Mouse (Mus musculus) stomach, embryonic 16.5 days (tissue): Measurements from ENCODE around the gene Draxin. TPM values are rescaled to one million over a fixed set of nuclear protein-coding genes. Genes with fewer than 3 reads are reported as not detected.

Experiments
- ATAC-seq: fragments of 200-750 bp; cut with Nextera tagmentation; 2 replicates; pipeline ENCODE4 v1.8.0; 2017; ENCODE audit warnings: moderate number of reproducible peaks, moderate TSS enrichment; ENCODE audit not compliant: insufficient read depth, low FRiP score
- H3K27ac ChIP-seq: fragments of 300-500 bp; sonication (generic); 2 replicates; pipeline ENCODE4 v1.5.1; 2014; ENCODE audit warnings: low read length
- H3K27me3 ChIP-seq: fragments of 300-500 bp; sonication (generic); 2 replicates; pipeline ENCODE4 v1.6.1; 2014; ENCODE audit warnings: low read length, control low read depth, mixed read lengths; ENCODE audit not compliant: control insufficient read depth, insufficient read depth
- H3K36me3 ChIP-seq: fragments of 300-500 bp; sonication (generic); 2 replicates; pipeline ENCODE4 v1.6.1; 2014; ENCODE audit warnings: low read length; ENCODE audit not compliant: control insufficient read depth, insufficient read depth
- H3K4me1 ChIP-seq: fragments of 300-500 bp; sonication (generic); 2 replicates; pipeline ENCODE4 v1.6.1; 2014; ENCODE audit warnings: low read length, control low read depth, mixed read lengths; ENCODE audit not compliant: control insufficient read depth, insufficient read depth
- H3K4me2 ChIP-seq: fragments of 300-500 bp; sonication (generic); 2 replicates; pipeline ENCODE4 v1.6.1; 2014; ENCODE audit warnings: low read depth, low read length, mixed read lengths
- H3K4me3 ChIP-seq: fragments of 300-500 bp; sonication (generic); replicated peaks from 2 replicates; pipeline ENCODE4 v1.5.1; 2014; ENCODE audit warnings: mild to moderate bottlenecking, low read length
- H3K9ac ChIP-seq: fragments of 300-500 bp; sonication (generic); 2 replicates; pipeline ENCODE4 v1.6.1; 2014; ENCODE audit warnings: low read length
- H3K9me3 ChIP-seq: fragments of 300-500 bp; sonication (generic); replicated peaks from 2 replicates; pipeline ENCODE4 v1.6.1; 2016; ENCODE audit warnings: low read length, control low read depth; ENCODE audit not compliant: control insufficient read depth
- WGBS: fragments of 180-500 bp; shearing (Covaris S2); extraction: QIAGEN DNeasy Blood & Tissue Kit; methylation state at CpG from one replicate; pipeline ENCODE4 v1.1.7; 2014; 5-methylcytosine and 5-hydroxymethylcytosine counted together
- polyA plus RNA-seq: library from polyadenylated mRNA; unstranded; fragments of >200 nt; fragmentation: Nextera tagmentation; extraction: Ambion mirVana; gene quantifications from 2 replicates; pipeline ENCODE4 v1.2.1, GENCODE M21; 2015

Gene Draxin
- polyA plus RNA-seq, 1 experiment from 2014 or later: 0.04 TPM

DNA sequence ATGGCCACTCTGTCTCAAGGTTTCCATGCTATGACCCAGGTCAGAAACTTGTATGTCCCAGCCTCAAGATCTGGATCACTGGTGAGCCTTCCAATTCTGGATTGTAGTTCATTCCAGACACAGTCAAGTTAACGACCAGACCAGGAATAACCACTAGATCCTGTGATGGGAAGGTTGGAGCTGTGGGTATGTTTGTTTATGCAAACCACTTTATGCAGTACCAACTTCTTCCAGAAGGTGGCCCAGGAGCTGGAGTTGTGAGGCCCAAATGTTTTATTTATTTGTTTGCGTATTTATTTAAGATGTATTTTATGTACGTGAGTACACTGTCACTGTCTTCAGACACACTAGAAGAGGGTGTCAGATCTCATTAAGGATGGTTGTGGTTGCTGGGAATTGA is 24.5 kb upstream of the Draxin start:
- 60% methylated on average over 3 of the region's 3 CpGs for WGBS
- H3K36me3 ChIP-seq: no peaks in the 10 kb centered on the region
- no peak overlapping the region for H3K9ac ChIP-seq
- no peaks in the 10 kb centered on the region; the same call in 1 of the 2 replicates for H3K27me3 ChIP-seq
- H3K27ac ChIP-seq: no peak overlapping the region
- H3K4me2 ChIP-seq: no peak overlapping the region
- no peaks in the 10 kb centered on the region for H3K9me3 ChIP-seq
- peaks cover 5% of the 10 kb centered on the region; the same call in 1 of the 2 replicates for H3K4me1 ChIP-seq
- no peak for ATAC-seq
- no peak overlapping the region for H3K4me3 ChIP-seq

DNA sequence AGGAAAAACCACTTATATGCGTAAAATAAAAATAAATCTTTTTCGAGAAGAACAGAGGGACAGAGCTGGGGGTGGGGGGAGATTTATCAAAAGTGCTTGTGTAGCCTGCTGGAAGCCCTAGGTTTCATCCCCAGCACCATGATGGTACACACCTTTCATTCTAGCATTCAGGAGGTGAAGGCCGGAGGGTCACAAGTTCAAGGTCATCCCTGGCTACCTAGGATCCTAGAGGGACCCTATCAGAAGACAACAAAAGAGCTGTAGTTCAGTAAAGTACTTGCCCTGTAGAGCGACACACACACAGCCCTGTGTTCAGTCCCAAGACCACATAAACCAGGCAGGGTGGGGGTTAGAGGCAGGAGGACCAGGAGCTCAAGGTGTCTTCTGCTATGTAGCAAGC is 23.5 kb upstream of the Draxin start:
- no peak overlapping the region for H3K4me3 ChIP-seq
- no peaks in the 10 kb centered on the region for H3K27me3 ChIP-seq
- no peak for ATAC-seq
- H3K36me3 ChIP-seq: no peaks in the 10 kb centered on the region
- no peak overlapping the region for H3K27ac ChIP-seq
- H3K4me1 ChIP-seq: peaks cover 2% of the 10 kb centered on the region; the same call in 1 of the 2 replicates
- no peak overlapping the region for H3K9ac ChIP-seq
- WGBS: 91% methylated on average over 4 of the region's 4 CpGs
- H3K4me2 ChIP-seq: no peak overlapping the region
- no peaks in the 10 kb centered on the region for H3K9me3 ChIP-seq

DNA sequence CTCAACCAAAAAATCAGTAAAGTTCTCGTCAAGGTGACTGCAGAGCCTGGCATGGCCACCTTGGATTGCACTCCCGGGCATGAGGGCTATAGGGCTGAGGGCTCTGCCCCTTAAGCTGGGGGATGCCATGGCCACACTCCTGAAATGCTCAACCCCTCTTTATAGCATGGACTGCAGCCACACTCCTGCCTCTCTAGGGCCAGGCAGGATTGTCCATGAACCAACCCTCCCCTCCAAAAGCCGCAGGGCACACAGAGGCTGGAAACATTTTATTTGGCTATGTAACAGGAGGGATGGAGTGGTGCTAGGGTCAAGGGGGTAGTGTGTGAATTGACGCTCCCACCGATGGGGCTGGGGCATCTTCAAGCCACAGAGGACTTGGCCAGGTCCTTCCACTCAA is 22.0 kb upstream of the Draxin start:
- ATAC-seq: no peak
- Histone ChIP-seq H3K9ac (0 out of 2 replicates have a peak overlapping the region, but pooled peaks have one; percentile 33), H3K27ac (no peak overlapping the region), H3K4me1 (no peaks in the 10 kb centered on the region), H3K9me3 (no peaks in the 10 kb centered on the region), H3K4me2 (no peak overlapping the region), H3K27me3 (no peaks in the 10 kb centered on the region), H3K36me3 (no peaks in the 10 kb centered on the region), H3K4me3 (no peak overlapping the region)
- 80% methylated on average over 5 of the region's 5 CpGs for WGBS

DNA sequence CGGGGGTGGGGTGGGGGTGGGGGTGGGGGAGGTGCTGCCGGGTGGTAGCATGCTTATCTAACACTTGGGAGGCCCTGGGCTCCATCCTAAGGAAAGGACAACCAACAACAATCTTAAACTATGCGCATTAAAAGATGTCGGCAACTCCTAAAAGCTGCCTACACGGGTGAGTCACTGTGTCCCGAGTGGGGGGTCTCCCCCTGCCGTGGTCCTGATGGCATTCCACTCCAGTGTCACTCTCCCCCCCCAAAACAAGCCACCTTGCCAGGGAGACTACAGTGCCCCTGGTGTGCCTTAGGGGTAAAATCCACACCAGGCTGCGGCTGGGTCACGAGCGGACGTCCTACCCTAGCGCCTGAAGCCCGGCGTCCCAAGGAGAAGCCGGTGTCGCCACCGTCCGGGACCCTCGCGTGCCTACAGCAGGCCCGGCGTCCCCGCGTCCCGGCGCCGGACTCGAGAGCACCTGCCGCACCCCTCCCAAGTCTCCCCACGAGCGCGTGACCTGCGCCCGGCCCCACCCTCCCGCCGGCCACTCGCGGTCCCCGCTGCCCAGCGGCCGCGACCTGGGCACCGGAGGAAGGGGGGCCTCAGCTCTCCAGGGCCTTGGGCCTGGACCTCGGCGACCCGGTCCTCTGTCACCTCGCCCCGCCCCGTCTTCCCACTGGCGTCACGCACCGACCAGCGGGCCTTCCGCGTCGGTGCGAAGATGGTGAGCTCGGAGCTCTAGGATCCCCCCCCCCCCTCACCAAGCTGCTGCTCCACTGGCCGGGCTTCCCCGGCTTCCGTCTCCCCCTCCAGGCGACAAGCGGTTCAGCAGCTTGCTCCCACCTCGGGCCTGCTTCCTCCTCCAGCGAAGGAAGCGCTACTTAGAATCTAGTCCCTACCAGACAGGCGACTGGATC is 21.0 kb upstream of the Draxin start, which contains the start of gene Fbxo6:
Fbxo6 (minus strand) TSS at position 874 of the 902 bp plus-strand sequence.
- Histone ChIP-seq H3K4me3 (peak within 1 kb of the TSS; percentile 69), H3K4me2 (peak within 1 kb of the TSS; percentile 94), H3K9me3 (no peaks in the 10 kb centered on the region), H3K27me3 (no peaks in the 10 kb centered on the region), H3K9ac (peak within 1 kb of the TSS; percentile 84), H3K27ac (peak within 1 kb of the TSS; percentile 89), H3K36me3 (no peaks in the 10 kb centered on the region), H3K4me1 (no peaks in the 10 kb centered on the region)
- under 1% methylated on average over 54 of the region's 67 CpGs for WGBS
- ATAC-seq: peak; percentile 89

DNA sequence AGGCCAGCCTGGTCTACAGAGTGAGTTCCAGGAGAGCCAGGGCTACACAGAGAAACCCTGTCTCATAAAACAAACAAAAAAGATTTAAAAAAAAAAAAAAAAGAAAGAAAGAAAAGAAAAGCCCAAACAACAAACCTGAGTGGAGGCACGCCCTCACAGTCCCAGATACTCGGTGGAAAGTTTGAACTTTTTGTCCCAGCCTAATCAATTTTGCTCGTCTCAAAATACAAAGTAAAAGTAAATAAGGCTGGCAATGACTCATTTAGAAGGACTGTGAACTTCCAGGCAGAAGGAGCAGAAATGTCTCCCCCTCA is 20.4 kb upstream of the Draxin start:
- Histone ChIP-seq H3K36me3 (no peaks in the 10 kb centered on the region), H3K4me1 (no peaks in the 10 kb centered on the region), H3K9me3 (no peaks in the 10 kb centered on the region), H3K27ac (peak overlapping the region; percentile 89; the same call in 1 of the 2 replicates), H3K4me2 (peak overlapping the region; percentile 94), H3K27me3 (no peaks in the 10 kb centered on the region), H3K9ac (peak overlapping the region; percentile 84), H3K4me3 (peak overlapping the region; percentile 69)
- peak; percentile 31; the same call in 1 of the 2 replicates for ATAC-seq
- 23% methylated on average over 3 of the region's 3 CpGs for WGBS

DNA sequence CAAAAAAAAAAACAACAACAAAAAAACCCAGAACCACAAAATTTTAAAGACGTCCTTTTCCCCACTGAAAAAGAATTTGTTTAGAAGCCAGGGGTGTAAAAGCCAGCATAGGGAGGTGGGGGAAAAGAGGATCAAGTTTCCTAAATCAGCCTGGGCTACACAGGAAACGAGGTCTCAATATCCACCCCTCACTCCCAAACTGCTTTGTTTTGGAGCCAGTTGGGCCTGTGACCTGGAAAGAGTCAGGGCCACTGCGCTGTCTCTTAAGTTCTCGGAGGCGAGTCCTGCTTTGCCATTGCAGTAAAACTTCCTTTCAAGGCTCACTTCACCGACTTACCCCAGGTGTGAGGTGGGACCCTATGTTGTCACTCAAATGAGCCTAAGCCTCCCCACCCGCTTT is 19.7 kb upstream of the Draxin start:
- Histone ChIP-seq H3K27ac (peak overlapping the region; percentile 39; the same call in 1 of the 2 replicates), H3K4me1 (no peaks in the 10 kb centered on the region), H3K4me2 (no peak overlapping the region), H3K9me3 (no peaks in the 10 kb centered on the region), H3K27me3 (no peaks in the 10 kb centered on the region), H3K4me3 (no peak overlapping the region), H3K9ac (no peak overlapping the region), H3K36me3 (no peaks in the 10 kb centered on the region)
- WGBS: 55% methylated on average over 7 of the region's 7 CpGs
- ATAC-seq: no peak

DNA sequence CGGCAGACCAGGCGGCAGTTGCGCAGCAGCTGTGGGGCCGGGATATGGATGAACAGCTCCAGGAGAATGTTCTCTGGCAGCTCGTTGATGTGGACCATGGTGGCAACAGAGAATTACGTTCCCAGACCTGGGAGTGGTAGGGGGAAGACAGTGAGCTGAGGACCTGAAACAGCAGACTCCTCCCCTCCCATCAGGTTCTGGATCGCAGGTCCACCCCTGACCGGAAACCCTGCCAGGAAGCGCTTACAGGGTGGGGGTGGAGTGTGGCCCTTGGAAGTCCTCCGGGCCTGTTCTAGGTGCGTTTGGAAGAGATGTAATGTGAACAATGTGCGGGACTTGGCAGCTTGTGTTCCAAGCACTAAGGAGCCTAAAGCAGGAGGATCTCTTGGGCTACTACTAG is 19.0 kb upstream of the Draxin start:
- Histone ChIP-seq H3K9ac (no peak overlapping the region), H3K4me2 (no peak overlapping the region), H3K4me1 (no peaks in the 10 kb centered on the region), H3K27me3 (no peaks in the 10 kb centered on the region), H3K4me3 (no peak overlapping the region), H3K36me3 (no peaks in the 10 kb centered on the region), H3K27ac (no peak overlapping the region), H3K9me3 (no peaks in the 10 kb centered on the region)
- 62% methylated on average over 12 of the region's 12 CpGs for WGBS
- ATAC-seq: no peak

DNA sequence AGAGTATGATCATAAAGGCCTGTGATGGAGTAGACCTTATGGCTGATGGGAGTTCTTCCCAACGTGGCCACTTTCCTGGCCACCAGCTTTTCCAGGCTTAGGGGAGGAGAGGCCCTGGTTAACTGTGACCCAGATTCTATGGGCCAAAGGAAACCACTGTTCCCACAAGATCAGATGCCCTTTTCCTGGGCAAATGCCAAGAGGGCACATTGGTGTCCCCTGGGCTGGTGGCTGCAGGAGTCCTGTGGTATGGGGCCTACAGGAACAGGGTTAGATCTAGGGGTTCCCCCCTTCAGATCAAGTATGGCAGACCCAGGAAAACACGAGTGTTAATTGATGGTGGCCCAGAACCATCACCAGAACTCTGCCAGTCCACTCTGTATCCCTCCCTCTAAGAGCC is 17.2 kb upstream of the Draxin start:
- Histone ChIP-seq H3K9me3 (no peaks in the 10 kb centered on the region), H3K4me3 (no peak overlapping the region), H3K27me3 (no peaks in the 10 kb centered on the region), H3K27ac (no peak overlapping the region), H3K36me3 (no peaks in the 10 kb centered on the region), H3K9ac (no peak overlapping the region), H3K4me2 (no peak overlapping the region), H3K4me1 (no peaks in the 10 kb centered on the region)
- 75% methylated on average over 2 of the region's 2 CpGs for WGBS
- ATAC-seq: no peak

DNA sequence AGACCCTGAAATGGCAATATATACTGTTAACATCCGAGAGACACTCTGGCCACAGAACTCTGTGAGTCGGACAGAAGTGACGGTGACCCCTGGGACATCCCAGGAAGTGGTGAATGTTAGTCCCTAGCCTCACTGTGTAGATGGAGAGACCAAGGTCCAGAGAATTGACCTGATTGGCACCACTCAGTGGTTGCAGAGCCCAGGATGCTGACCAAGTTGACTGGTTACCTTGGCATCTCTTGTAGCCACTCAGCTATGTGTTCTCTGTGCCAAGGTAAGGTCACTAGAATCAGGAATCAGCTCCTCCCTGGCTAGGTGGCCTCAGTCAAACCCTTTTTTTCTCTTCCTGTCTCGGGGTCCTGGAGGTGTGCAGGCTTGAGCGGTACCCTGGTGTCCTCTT is 13.2 kb upstream of the Draxin start:
- WGBS: 89% methylated on average over 5 of the region's 5 CpGs
- no peak overlapping the region for H3K9ac ChIP-seq
- peaks cover 4% of the 10 kb centered on the region; the same call in 1 of the 2 replicates for H3K27me3 ChIP-seq
- no peaks in the 10 kb centered on the region for H3K9me3 ChIP-seq
- H3K4me1 ChIP-seq: peaks cover 10% of the 10 kb centered on the region; the same call in 1 of the 2 replicates
- no peak overlapping the region for H3K4me2 ChIP-seq
- H3K27ac ChIP-seq: no peak overlapping the region
- H3K4me3 ChIP-seq: no peak overlapping the region
- no peak for ATAC-seq
- H3K36me3 ChIP-seq: no peaks in the 10 kb centered on the region
